Mouse (Mus musculus) layer of hippocampus, postnatal 25 days (tissue): Measurements from ENCODE around the gene Slc6a17. TPM values are rescaled to one million over a fixed set of nuclear protein-coding genes. Genes with fewer than 3 reads are reported as not detected.

ENCODE experiments used
- DNase-seq, 2 experiments: peaks; one replicate each; pipeline ENCODE4 v3.0.0; 2022; ENCODE audit warnings: mixed read lengths in 2 of 2, low spot score in 1 of 2; ENCODE audit errors: extremely low spot score in 1 of 2
- total RNA-seq, 2 experiments: library from RNA; stranded (reverse); gene quantifications; 2 replicates each; pipeline ENCODE4 v1.2.3; 2021

Slc6a17 gene
- 100 to 1,000 TPM; 288 to 297 TPM for total RNA-seq

DNA sequence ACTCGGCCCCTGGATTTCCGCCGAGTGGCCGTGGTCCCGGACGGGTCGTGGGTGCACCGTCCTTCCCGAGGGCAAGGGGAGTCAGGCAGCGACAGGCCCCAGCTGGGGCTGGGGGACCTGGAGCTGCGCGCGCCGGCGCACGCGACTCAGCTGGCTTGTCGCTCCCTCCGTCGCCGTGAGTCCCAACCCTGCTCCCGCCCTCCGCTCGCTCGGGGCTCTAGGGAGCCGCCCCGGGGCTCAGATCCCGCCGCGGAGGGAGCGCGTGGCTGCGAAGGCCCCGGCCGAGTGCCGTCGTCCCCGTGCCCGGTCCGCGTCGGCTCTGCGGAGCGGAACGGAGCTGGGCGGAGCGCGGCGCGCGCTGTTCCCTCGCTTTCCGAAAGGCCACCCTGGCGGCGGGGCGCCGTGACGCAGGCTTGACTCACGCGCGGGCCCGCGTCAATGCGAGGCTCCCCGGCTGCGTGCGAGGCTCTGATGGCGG, at the start of gene Slc6a17:
TSS of gene Slc6a17 (minus strand) at position 388 of the 478 bp plus-strand sequence.
- DNase-seq: peak; percentile 73 to 76

DNA sequence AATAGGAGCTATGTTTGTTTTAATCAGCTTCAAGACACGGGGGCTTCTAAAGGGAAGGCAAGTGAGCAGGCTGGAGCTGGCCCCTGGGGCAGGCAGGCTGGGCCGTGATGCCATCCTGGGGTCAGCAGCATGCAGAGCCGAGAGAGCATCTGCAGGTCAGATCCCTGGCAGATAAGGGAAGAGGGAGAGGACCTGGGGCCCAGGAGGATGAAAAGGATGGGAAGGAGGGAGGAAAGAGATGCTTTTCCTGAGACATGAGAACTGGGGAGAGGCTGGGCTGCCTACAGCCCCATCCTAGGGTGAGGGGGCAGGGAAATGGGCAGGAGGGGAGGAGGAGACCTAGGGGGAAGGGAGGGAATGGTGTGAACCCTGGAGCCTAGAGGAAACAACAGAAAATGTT, 47.5 kb upstream of the Slc6a17 start:
- DNase-seq: no peak

DNA sequence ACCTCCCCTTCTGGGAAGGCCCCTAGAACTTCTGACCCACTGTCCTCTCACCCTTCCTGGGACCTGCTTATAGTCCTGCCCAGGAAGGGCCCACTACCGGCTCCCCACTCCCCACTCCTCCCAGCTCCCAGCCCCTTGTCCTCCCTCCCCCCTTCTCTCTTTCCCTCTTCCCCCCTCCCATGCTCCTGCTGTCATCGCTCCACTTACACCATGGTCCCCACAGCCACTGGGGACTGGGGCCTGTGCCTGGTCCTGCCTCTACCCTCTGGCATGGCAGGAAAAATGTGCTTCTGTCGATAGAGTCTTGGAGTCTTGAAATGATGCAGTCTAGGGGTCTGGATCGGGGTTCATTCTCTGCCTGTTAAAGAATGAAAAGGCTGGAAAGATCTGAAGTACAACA, 46.1 kb upstream of the Slc6a17 start:
- no peak for DNase-seq

DNA sequence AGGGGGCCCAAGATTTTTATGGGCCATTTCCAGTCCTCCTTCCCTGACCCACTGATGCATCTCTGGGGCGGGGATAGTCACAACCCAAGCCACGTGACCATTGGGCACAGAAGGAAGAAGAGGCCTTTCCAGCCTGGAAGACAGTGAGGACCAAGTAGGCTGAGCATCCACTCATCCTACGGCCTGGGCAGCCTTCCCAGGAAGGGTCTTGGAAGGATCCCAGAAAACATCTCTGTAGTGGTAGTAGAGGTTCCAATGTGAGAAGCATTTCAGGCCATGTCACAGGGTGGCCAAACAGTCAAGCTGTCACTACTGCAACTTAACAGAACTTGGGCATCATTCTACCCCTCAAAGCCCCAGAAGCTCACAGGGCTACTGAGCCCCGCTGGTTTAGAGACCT, 44.8 kb upstream of the Slc6a17 start:
- no peak for DNase-seq

DNA sequence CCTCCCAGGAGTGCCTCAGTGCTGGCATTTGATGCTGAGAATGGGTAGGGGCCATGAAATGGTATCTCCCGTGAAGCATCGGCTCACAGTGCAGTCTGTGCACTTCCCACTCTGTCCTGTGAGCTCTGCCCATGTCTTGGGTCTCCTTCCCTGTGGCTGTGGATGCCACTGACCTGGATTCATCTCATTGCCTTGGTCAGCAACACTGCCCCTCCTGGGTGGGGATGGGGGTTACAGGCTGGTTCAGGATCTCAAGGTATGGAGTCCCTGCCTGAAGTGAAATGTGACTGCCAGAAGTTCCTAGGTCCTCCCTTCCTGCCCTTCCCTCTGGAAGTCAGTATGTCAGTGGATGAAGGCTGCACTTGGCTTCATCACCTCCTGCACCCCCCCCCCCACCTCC, 44.3 kb upstream of the Slc6a17 start:
- DNase-seq: no peak

DNA sequence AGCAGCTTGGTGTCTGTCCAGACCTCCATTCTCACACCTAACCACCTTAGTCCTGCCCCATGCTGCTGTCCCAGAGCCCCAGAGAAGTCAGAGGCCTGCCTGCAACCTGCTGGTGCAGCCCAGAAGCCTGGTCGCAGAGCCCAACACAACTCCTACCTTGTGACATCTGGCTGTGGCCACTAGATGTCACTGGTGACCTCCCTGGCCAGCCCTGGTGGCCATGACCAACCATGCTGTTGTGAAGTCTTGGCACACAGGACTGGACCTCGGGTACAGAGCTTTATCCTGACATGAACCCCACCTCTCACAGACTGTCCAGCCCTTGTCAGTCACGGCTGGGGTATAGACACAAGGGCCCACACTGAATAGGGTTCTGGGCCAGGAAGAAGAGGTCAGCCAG, 41.4 kb upstream of the Slc6a17 start:
- DNase-seq: peak in 1 of 2 experiments; percentile 53

DNA sequence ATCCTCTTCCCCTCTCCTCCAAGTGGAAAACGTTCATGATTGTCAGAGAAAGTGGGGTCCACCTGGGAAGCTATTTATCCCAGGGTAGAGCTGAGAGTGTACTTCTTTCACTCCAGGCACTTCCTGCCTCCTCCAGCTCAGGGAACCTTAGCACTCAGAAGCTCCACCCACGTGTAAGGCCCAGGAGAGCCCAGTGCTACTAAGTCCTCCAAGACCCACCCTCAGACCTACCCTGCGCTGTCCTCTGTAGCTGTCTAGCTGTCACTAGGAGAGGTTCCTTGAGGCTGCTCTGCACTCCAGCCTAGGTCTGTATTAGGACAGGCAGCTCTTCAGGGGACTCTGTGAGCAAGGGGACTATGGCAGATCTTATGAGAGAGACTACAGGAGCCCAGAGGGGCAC, 40.9 kb upstream of the Slc6a17 start:
- no peak for DNase-seq

DNA sequence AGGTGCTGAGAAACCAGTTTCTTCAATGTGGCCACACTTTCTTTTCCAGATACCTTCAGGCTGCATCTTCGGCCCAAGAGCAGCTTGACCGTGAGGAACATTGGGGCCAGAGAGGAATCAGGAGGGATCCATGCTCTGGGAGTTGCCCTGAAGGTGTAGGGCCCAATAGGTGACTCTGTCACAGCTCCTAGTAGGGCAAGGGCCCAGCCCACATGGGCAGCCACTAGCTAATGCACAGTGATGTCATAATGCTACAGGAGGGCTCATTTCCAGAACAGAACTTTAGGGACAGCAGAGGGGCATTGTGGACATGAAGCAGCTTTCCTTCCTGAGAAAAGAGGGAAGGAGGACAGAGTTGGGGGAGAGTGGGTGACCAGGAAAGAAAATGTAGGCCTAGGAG, 37.0 kb upstream of the Slc6a17 start, which contains the start of gene Ubl4b:
TSS of gene Ubl4b (minus strand) at position 232 of the 400 bp plus-strand sequence.
- DNase-seq: no peak

DNA sequence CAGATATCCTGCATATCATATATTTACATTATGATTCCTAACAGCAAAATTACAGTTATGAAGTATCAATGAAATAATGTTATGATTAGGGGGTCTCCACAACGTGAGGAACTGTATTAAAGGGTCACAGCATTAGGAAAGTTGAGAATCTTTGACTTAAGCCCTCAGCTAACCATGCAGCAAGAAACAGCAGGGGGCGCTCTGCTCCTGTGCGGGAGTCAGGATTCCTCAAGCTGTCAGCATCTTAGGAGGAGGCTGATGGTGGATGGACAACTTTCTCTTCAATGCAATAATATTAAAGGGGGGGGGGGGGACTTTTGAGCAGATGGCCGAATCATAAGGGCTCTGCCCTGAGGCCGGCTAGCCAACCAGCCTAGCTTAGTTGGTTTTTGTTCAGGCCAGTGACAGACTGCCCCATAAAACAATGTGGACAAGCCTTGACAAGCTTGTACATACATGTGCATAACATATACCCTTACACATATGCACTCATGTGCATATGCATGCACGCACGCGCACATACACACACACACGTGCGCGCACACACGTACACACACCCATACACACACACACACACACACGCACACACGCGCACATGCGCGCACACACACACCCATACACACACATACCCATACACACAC, 32.7 kb upstream of the Slc6a17 start:
- peak; percentile 51 to 90 for DNase-seq

- no peak for DNase-seq
Measured at GRCm38 (mm10) chr3:107546956-107547355, 29.1 kb upstream of the Slc6a17 start.

GRCm38 (mm10) chr3:107545716-107546412, 28.0 kb upstream of the Slc6a17 start:
- no peak for DNase-seq

GRCm38 (mm10) chr3:107545278-107545677, 27.5 kb upstream of the Slc6a17 start:
- no peak for DNase-seq

- no peak for DNase-seq
Measured at GRCm38 (mm10) chr3:107543158-107544080, 25.6 kb upstream of the Slc6a17 start.

DNA sequence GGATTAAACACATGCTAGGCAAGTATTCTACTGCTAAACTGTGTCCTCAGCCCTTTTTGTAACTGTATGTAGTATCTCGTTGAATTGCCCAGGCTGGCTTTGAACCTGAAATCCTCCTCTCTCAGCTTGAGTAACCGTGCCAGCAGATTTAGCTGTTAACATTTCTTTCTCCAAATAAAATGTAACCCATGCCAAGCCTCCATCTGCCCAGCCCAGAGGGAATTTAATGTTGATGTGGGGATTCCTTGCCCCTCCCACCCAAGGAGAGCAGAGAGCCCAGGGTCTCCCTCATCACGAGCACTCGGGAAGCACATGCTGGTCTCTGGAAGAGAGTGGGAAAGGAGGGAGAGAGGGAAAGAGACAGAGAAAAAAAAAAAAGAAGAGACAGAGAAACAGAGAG, 24.8 kb upstream of the Slc6a17 start:
- no peak for DNase-seq

DNA sequence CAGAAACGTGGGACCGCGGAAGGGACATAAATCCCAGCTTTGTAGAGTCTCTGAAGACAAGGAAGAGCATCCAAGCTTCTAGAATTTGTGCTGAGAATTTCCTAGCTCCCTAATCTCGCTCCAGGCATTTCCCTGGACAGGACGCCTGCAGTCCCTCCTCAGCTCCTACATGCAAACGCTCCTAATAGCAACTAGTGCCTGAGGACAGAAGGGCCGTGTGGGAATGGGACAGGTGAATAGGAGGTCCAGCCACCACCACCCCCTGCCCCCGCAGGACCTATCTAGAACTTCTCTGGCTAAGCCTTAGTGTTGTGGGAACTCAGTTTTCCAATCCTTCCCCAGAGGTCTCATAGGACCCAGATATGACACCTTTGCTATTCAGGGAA, 19.7 kb upstream of the Slc6a17 start:
- DNase-seq: no peak

GRCm38 (mm10) chr3:107536810-107537503, 19.1 kb upstream of the Slc6a17 start:
- DNase-seq: peak; percentile 55 to 56

DNA sequence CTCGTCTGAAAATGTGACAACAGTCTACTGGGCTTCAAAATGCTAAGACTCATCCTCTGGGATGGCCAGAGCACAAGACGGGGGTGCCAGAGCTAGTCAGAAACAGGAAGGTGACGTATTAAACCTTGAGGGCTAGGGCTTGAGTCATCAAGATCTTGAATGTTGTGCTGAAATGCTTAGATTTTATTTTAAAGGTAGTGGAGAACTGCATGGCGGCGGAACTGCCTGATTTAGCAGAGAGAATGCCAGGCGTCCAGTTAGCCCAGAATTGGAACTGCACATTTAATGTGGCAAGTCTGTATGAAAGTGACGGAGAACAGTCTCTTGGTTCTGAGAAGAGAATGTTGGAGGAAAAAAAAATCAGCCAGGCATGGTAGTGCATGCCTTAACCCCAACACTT, 17.1 kb upstream of the Slc6a17 start:
- no peak for DNase-seq

- no peak for DNase-seq
Measured at GRCm38 (mm10) chr3:107533532-107533931, 15.7 kb upstream of the Slc6a17 start.

DNA sequence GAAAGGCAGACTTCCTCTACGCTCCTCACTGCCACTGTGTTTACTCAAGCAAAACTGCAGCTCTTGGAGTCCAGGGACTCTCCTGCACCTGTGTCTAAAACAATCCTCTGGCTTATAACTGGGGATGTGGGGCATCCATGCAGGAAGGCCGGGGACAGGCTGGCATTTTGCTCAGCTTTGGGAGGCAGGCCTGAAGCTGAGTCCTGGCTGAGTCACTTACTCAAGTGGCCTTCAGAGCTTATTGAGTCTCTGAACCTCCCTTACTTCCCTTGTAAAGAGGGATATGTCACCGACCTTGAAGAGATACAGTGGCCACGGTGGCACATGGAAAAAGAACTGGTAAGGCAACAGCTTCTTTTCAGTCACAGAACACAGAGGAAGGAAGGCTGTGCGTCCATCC, 12.8 kb upstream of the Slc6a17 start:
- DNase-seq: no peak

DNA sequence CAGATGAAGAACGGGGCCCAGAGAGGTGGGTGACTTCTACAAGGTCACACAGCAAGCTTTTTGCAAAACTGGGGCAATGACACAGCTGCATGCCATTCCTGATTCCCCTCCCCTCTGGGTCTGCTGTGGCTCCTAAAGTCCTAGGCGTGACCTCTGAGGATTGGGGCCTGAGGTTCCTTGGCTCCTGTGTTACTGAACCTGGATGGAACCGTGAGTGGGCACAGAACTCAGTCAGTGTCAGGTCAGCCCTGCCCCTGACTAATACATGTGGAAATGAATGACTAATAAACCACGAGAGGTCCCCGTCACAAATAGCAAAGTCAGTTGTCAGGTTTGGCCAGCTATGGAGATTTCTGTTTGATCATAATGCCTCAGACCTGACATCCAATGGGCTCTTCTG, 11.4 kb upstream of the Slc6a17 start:
- no peak for DNase-seq
